In the genomic region with DNA sequence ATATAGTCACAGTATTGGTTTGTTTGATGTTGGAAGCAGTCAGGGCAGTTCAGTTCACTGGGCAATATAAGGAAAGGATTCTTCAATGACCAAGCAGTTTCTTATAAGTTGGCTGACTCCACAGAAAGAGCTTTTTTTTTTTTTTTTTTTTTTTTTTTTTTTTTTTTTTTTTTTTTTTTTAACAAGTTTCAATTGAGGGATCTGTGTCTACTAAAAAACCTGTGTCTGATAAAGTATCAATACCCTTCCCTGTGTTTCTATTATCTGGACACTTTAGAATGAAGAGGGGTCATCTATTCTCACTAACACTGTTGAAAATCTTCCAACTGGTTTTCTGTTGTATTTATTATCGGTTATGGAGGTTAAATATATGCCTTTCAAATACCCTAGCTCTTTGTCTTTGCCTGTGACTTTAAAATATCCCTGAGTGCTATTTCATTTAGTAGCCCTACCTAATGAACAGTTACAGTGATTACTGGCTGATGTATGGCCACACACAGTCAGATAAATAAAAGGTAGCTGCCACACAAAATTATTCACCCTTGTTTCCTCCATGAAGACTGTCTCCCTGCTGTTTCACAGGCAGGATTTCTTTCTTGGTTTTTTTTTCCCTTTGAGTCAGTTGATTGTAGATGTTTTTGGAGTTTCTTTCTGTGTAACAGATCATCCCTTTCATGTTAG, we compare ENCODE assay signal across 23 mouse cellular contexts.
DNase-seq lines count a peak whose midpoint lies in the region; ATAC-seq lines count a peak whose summit lies in the region.
"Had no signal": no experiment of that assay in that cellular context is flagged by ENCODE, and none has a peak within 500 bp of the region (broad histone marks: within the 10 kb centered on the region; RNA-seq: fewer than 3 reads in every experiment).

No protein-coding gene starts in this region.

- no peak overlapping the region for H3K27ac ChIP-seq in hindbrain, embryonic 11.5 days (ENCODE audit: low read depth, low read length)
- H3K27ac ChIP-seq in hindbrain, embryonic 14.5 days = no peak overlapping the region
- H3K27ac ChIP-seq in neural tube, embryonic 13.5 days (replicated peaks) = no peak overlapping the region
- H3K27ac ChIP-seq: embryonic facial prominence, embryonic 12.5 days; embryonic facial prominence, embryonic 15.5 days; gastrocnemius, adult 2 months; hindbrain, embryonic 13.5 days; hindbrain, postnatal 0 days had no signal

- H3K4me1 ChIP-seq in hindbrain, embryonic 11.5 days (replicated peaks; ENCODE audit: control insufficient read depth, insufficient read depth, low read length) = no peaks in the 10 kb centered on the region
- no peaks in the 10 kb centered on the region for H3K4me1 ChIP-seq in hindbrain, embryonic 14.5 days (replicated peaks; ENCODE audit: control insufficient read depth, insufficient read depth, low read length)
- H3K4me1 ChIP-seq in neural tube, embryonic 13.5 days (replicated peaks) = peaks cover 8% of the 10 kb centered on the region
- H3K4me1 ChIP-seq: embryonic facial prominence, embryonic 12.5 days; embryonic facial prominence, embryonic 15.5 days had no signal

- H3K9me3 ChIP-seq in hindbrain, embryonic 11.5 days (ENCODE audit: control insufficient read depth, low read length) = no peaks in the 10 kb centered on the region
- no peaks in the 10 kb centered on the region for H3K9me3 ChIP-seq in hindbrain, embryonic 14.5 days (ENCODE audit: control insufficient read depth, low read length)
- no peaks in the 10 kb centered on the region for H3K9me3 ChIP-seq in neural tube, embryonic 13.5 days
- H3K9me3 ChIP-seq: embryonic facial prominence, embryonic 12.5 days; embryonic facial prominence, embryonic 15.5 days; hindbrain, embryonic 13.5 days had no signal

- ATAC-seq in hindbrain, embryonic 11.5 days (ENCODE audit: low FRiP score) = peak; percentile 54
- no peak for ATAC-seq in hindbrain, embryonic 14.5 days (ENCODE audit: low FRiP score)
- peak; percentile 43; the same call in 1 of the 2 replicates for ATAC-seq in neural tube, embryonic 13.5 days (ENCODE audit: low read depth)
- ATAC-seq: CD4-positive, CD25-positive, alpha-beta regulatory T cell, adult 4 months; forebrain, embryonic 14.5 days; forebrain, postnatal 0 days; hindbrain, postnatal 0 days; inflammation-experienced regulatory T-cells, adult 6 months had no signal

- no peak overlapping the region for H3K4me2 ChIP-seq in hindbrain, embryonic 11.5 days (replicated peaks; ENCODE audit: low read depth, low read length)
- no peak overlapping the region for H3K4me2 ChIP-seq in hindbrain, embryonic 14.5 days (replicated peaks)
- no peak overlapping the region for H3K4me2 ChIP-seq in neural tube, embryonic 13.5 days
- H3K4me2 ChIP-seq: embryonic facial prominence, embryonic 12.5 days; embryonic facial prominence, embryonic 15.5 days; heart, embryonic 11.5 days; hindbrain, embryonic 13.5 days had no signal

- WGBS in hindbrain, embryonic 11.5 days = 65% methylated on average over 1 of the region's 1 CpGs
- WGBS in hindbrain, embryonic 14.5 days = 59% methylated on average over 1 of the region's 1 CpGs
- 8% methylated on average over 1 of the region's 1 CpGs for WGBS in neural tube, embryonic 13.5 days

- no peak overlapping the region for H3K4me3 ChIP-seq in hindbrain, embryonic 11.5 days (ENCODE audit: low read depth, low read length)
- H3K4me3 ChIP-seq in hindbrain, embryonic 14.5 days (replicated peaks; ENCODE audit: low read length) = no peak overlapping the region
- no peak overlapping the region for H3K4me3 ChIP-seq in neural tube, embryonic 13.5 days
- H3K4me3 ChIP-seq: embryonic facial prominence, embryonic 12.5 days; embryonic facial prominence, embryonic 15.5 days; gastrocnemius, adult 2 months; hindbrain, embryonic 13.5 days had no signal

- H3K36me3 ChIP-seq in hindbrain, embryonic 11.5 days (ENCODE audit: control insufficient read depth, insufficient read depth, low read length) = no peaks in the 10 kb centered on the region
- H3K36me3 ChIP-seq in hindbrain, embryonic 14.5 days (replicated peaks; ENCODE audit: control insufficient read depth, insufficient read depth) = no peaks in the 10 kb centered on the region
- no peaks in the 10 kb centered on the region for H3K36me3 ChIP-seq in neural tube, embryonic 13.5 days
- H3K36me3 ChIP-seq: embryonic facial prominence, embryonic 12.5 days; embryonic facial prominence, embryonic 15.5 days; hindbrain, embryonic 13.5 days had no signal

- no peak for DNase-seq in hindbrain, embryonic 11.5 days (ENCODE audit: low spot score)
- DNase-seq in hindbrain, embryonic 14.5 days (ENCODE audit: low spot score) = no peak
- peak; percentile 24 for DNase-seq in retina, embryonic 14.5 days (ENCODE audit: low spot score)
- no peak for DNase-seq in retina, postnatal 1 day
- DNase-seq in T-cell, adult 2 months (ENCODE audit: low spot score) = no peak
- DNase-seq: adrenal gland, postnatal 10 days; adrenal gland, postnatal 36 days; cerebellum, adult 18-20 months; cerebellum, adult 9-10 months; cerebellum, postnatal 14 days; gastrocnemius, adult 2 months; gastrocnemius, postnatal 14 days; heart, adult 11 months had no signal

- H3K9ac ChIP-seq in hindbrain, embryonic 11.5 days (ENCODE audit: low read depth, low read length) = no peak overlapping the region
- no peak overlapping the region for H3K9ac ChIP-seq in hindbrain, embryonic 14.5 days
- no peak overlapping the region for H3K9ac ChIP-seq in neural tube, embryonic 13.5 days
- H3K9ac ChIP-seq: embryonic facial prominence, embryonic 12.5 days; embryonic facial prominence, embryonic 15.5 days; forebrain, postnatal 0 days; hindbrain, embryonic 13.5 days had no signal

- H3K27me3 ChIP-seq in hindbrain, embryonic 11.5 days (ENCODE audit: control insufficient read depth, insufficient read depth, low read length) = no peaks in the 10 kb centered on the region
- H3K27me3 ChIP-seq in hindbrain, embryonic 14.5 days (ENCODE audit: control insufficient read depth, insufficient read depth, low read length) = no peaks in the 10 kb centered on the region
- no peaks in the 10 kb centered on the region for H3K27me3 ChIP-seq in neural tube, embryonic 13.5 days
- H3K27me3 ChIP-seq: embryonic facial prominence, embryonic 12.5 days; embryonic facial prominence, embryonic 15.5 days; hindbrain, embryonic 13.5 days had no signal
